Mouse (Mus musculus) myocyte (in vitro differentiated cells): ENCODE measurements around the gene Rhbdd1.

Experiments
- CEBPB ChIP-seq: IDR thresholded peaks from 2 replicates; pipeline ENCODE4 v1.6.1; 2011; ENCODE audit warnings: mild to moderate bottlenecking, moderate library complexity; ENCODE audit not compliant: poor library complexity, insufficient read depth, severe bottlenecking
- E2F4 ChIP-seq: IDR thresholded peaks from one replicate; pipeline ENCODE4 v1.6.1; 2011; ENCODE audit warnings: mild to moderate bottlenecking, control low read depth, moderate library complexity; ENCODE audit not compliant: insufficient read depth
- MAX ChIP-seq: IDR thresholded peaks from one replicate; pipeline ENCODE4 v1.6.1; 2011; ENCODE audit warnings: low read depth, mild to moderate bottlenecking, control low read depth
- MYOD1 ChIP-seq, 3 experiments: IDR thresholded peaks; one replicate each; pipeline ENCODE4 v1.6.1; 2011; ENCODE audit warnings: control low read depth in 2 of 3, low read depth in 2 of 3, mild to moderate bottlenecking in 2 of 3, moderate library complexity in 1 of 3; ENCODE audit not compliant: insufficient read length in 2 of 3, control insufficient read depth in 1 of 3
- MYOG ChIP-seq, 3 experiments: IDR thresholded peaks; one replicate each; pipeline ENCODE4 v1.6.1; 2011; ENCODE audit warnings: control low read depth in 2 of 3, low read depth in 2 of 3, mild to moderate bottlenecking in 2 of 3; ENCODE audit not compliant: insufficient read length in 2 of 3, control insufficient read depth in 1 of 3, insufficient read depth in 1 of 3
- POLR2A ChIP-seq: IDR thresholded peaks from one replicate; pipeline ENCODE4 v1.6.1; 2011; ENCODE audit warnings: low read depth, mild to moderate bottlenecking, control low read depth, moderate library complexity; ENCODE audit not compliant: insufficient read length
- POLR2AphosphoS2 ChIP-seq: IDR thresholded peaks from one replicate; pipeline ENCODE4 v1.6.1; 2011; ENCODE audit warnings: low read depth, control low read depth; ENCODE audit not compliant: insufficient read length
- REST ChIP-seq: IDR thresholded peaks from one replicate; pipeline ENCODE4 v1.6.1; 2011; ENCODE audit warnings: mild to moderate bottlenecking, control low read depth, moderate library complexity; ENCODE audit not compliant: insufficient read depth, insufficient read length
- SRF ChIP-seq: IDR thresholded peaks from one replicate; pipeline ENCODE4 v1.6.1; 2011; ENCODE audit warnings: low read depth; ENCODE audit not compliant: control insufficient read depth, insufficient read length
- TCF12 ChIP-seq: IDR thresholded peaks from one replicate; pipeline ENCODE4 v1.6.1; 2011; ENCODE audit warnings: mild to moderate bottlenecking, control low read depth; ENCODE audit not compliant: poor library complexity, insufficient read depth, severe bottlenecking
- TCF3 ChIP-seq: IDR thresholded peaks from one replicate; pipeline ENCODE4 v1.6.1; 2011; ENCODE audit warnings: low read depth, control low read depth; ENCODE audit not compliant: insufficient read length
- USF1 ChIP-seq: IDR thresholded peaks from one replicate; pipeline ENCODE4 v1.6.1; 2011; ENCODE audit warnings: low read depth, mild to moderate bottlenecking, control low read depth, moderate library complexity

GRCm38 (mm10) chr1:82474461-82474961 is 158.3 kb downstream of the Rhbdd1 start:
- TF ChIP-seq POLR2A, result no peak
- TF ChIP-seq USF1, result no peak
- TF ChIP-seq POLR2AphosphoS2, result no peak
- no peak for TF ChIP-seq E2F4
- no peak for TF ChIP-seq MAX
- no peak for TF ChIP-seq MYOG (IDR thresholded peaks at IDR 0.05; ENCODE audit: control insufficient read depth in 1 of 3, insufficient read depth in 1 of 3, insufficient read length in 2 of 3, low read depth in 2 of 3)
- TF ChIP-seq TCF3, result no peak
- no peak for TF ChIP-seq SRF
- no peak for TF ChIP-seq REST
- no peak for TF ChIP-seq TCF12
- TF ChIP-seq CEBPB, result no peak
- TF ChIP-seq MYOD1 (IDR thresholded peaks at IDR 0.05; ENCODE audit: control insufficient read depth in 1 of 3, insufficient read length in 2 of 3, low read depth in 2 of 3), result no peak
